Mouse (Mus musculus) spleen, adult 2 months (tissue): ENCODE measurements around the gene Fv1.

Experiments
- CTCF ChIP-seq: fragments of 200-500 bp; IDR thresholded peaks from 2 replicates; pipeline ENCODE4 v1.5.1; 2011; ENCODE audit warnings: mild to moderate bottlenecking, inconsistent platforms; ENCODE audit not compliant: insufficient read depth, insufficient read length, insufficient replicate concordance; ENCODE audit errors: extremely low read depth
- POLR2A ChIP-seq: fragments of 200-500 bp; IDR thresholded peaks from 2 replicates; pipeline ENCODE4 v1.6.1; 2011; ENCODE audit warnings: low read depth, low read length, inconsistent platforms

GRCm38 (mm10) chr4:147881792-147882191 is 13.0 kb downstream of the Fv1 start:
- TF ChIP-seq CTCF (no peak), POLR2A (no peak)
